Mouse (Mus musculus): ENCODE results near the gene Cstf2.

Cstf2 gene

GRCm38 (mm10) chrX:134058987-134059712 lies at the start of gene Cstf2:
Gene Cstf2 (plus strand): TSS chrX:134059187.
- DNase-seq: peak; percentile 95 to 96

DNA sequence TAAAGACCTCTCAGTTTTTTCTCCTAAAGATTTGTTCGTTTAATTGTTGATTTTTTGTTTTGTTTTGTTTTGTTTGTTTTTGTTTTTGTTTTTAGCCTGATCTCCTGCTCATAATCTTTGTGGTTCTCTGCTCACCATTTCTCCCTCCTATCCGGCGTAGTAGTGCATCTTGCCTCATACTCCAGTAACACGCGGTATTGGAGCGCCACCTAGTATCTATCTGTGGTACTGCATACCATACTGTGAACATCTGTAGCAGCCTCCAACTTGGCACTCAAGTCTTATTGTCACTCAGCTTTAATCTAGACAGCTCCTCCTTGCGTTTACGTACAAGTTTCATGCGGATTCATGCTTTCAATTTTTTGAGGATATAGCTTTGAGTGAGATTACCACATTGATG lies 40.0 kb upstream of the Cstf2 start:
- DNase-seq: peak; percentile 44 to 61

- no peak for DNase-seq
Measured at GRCm38 (mm10) chrX:134020664-134021063, 38.3 kb upstream of the Cstf2 start.

DNA sequence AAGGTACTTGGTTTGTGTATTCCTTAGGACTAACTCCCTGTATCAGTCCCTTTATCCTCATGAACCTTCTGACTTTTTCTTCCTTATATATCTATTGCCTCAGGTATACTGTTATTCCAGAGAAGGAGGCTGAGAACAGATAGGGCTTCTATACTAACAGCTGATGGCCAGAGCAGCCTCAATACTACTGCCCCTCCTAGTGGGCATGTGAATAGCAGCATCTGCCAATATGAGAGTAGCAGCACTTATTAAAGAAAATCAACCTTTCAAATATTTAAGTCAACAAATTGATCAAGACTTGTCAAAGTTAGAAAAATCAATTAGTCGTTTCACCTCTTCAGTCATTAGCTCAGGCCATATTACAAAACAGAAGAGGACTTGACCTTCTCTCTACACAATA lies 10.0 kb upstream of the Cstf2 start:
- DNase-seq: no peak

DNA sequence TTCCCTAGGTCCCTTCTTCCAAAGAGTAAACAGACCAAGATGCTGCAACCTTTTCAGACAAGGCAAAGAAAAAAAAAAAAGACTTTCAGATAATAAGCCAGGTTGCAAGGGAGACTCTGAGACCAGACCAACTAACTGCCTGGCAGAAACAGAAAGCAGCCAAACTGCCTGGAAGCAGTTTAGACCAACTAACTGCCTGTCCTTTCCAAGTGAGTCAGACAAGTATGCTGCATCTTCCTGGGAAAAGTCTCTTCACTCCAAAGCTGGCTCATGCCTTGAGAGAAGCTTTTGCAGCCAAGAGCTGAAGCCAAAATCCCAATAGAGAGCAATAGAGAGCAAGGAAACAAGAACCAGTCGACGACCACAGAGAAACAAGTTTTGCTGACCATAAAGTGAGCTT lies 2.1 kb upstream of the Cstf2 start:
- no peak for DNase-seq

DNA sequence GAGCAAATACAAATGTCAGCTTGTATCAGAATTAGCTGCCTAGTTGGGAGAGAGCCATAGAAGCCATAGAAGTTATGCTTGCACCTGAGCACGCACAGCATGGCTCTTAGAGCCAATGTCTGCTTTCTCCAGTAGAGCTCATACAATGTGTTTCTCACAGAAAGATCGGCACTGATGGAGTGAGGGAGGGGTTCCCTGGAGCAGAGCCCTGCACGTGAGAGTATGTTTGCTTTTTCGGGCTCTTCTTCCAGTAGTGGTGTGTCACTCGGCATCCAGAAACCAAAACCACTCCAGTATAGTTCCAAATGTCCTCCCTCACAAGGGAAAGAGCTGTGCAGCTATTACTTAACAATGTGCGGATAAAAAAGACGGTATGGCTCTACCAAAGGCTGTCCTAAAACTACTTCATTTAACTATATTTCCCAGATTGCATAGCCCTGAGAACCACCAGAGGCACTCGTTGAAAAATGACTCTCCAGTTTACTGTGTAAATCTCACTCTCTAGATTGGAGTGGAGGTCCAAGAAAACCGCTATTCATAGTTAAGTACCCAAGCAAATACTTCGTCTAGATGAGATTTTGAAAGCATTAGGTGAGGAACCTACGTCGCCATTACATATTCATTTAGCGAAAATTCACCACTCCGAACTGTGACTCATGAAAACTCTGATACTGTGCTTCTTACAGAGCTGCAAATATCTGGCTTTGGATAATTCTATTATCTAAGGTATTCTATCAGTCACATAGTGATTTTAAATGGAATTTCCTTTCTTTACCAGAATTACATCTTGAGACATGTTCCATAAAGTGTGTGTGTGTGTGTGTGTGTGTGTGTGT lies 729 bp upstream of the Cstf2 start:
- no peak for DNase-seq

DNA sequence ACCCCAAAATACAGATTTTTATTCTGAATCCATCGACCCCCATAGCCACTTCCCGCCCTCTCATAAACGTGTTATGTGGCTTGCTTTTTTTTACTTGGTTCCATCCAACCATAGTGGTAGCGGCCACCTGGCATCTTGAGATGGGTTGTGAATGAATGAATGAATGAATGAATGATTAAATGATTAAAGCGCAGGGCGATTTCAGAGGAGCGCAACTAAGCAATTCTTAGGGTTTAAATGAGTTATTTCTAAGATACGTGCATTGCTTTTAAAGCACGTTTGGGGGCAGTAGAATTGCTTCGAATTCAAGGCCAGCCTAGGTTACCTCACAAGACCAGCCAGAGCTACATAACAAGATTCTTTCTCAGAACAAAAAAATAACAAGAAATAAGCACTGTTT lies 777 bp downstream of the Cstf2 start:
- DNase-seq: no peak

DNA sequence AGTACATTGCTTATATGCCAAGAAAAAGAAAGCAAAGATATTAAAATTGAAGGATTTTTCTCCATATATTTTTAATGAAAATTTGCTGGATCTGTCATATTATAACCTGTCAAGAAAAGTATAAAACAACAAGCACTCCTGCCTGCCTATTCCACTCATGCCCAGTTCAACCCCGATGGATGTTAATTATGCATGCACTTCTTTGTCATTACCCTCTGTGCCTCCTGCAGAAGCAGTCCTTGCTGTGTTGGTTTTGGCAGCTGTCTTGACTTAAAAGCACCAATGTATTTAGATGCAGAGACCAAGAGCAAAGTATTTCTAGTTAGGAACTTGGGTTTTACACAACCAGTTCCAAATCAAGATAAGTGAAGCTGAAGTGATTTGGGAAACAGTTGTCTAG lies 26.5 kb downstream of the Cstf2 start:
- DNase-seq: no peak

- no peak for DNase-seq
Measured at GRCm38 (mm10) chrX:134102641-134103040, 43.7 kb downstream of the Cstf2 start.

GRCm38 (mm10) chrX:134111767-134112166 lies 52.8 kb downstream of the Cstf2 start:
- DNase-seq: no peak

- no peak for DNase-seq
Measured at GRCm38 (mm10) chrX:134116417-134116816, 57.4 kb downstream of the Cstf2 start.

DNA sequence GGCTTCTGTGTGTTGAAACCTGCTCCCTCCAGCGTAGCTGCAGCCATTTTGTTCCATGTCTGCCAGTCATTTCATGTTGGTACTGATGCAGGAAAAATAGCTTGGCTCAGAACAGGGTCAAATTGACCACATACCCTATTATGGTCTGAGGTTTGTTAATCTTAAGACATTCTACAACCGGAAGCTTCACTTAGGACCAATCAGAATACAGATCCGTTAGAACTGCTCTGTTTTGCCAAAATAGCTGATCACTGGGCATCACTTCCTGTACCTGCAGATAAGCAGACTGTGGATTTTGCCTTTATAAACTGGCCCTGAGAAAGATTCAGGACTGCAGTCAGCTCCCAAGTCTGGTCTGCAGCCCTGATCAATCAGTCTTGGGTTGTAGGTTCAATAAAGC lies 69.6 kb downstream of the Cstf2 start:
- DNase-seq: no peak

DNA sequence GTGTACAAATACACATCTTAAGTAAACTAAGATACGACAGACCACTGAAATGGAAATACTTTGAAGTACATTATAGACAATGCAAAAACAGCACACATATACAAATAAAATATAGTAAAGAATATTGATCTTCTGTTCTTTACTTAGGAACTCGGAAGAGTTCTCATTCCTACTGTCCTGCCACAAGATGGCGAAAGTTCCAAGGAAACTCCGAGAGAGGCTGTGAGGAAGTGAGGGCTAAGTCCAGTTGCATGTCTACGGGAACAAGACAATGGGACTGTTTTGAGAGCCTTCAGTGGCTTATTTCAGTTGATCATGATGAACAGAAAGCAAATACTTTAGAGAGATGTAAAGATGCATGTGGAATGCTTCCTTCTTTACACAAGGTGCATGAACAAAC lies 73.3 kb downstream of the Cstf2 start:
- peak in 1 of 2 experiments; percentile 17 for DNase-seq

- no peak for DNase-seq
Measured at GRCm38 (mm10) chrX:134133821-134134220, 74.8 kb downstream of the Cstf2 start.

Measured in lung, adult 18-20 months (tissue).